Mouse (Mus musculus) small intestine, adult 2 months (tissue): Measurements from ENCODE around the gene Gm2663.

ENCODE experiments used
- CTCF ChIP-seq: fragments of 200-500 bp; IDR thresholded peaks from 2 replicates; pipeline ENCODE4 v1.5.1; 2012; ENCODE audit warnings: low read depth, mild to moderate bottlenecking, control low read depth, inconsistent platforms, low read length, moderate library complexity, mixed read lengths; ENCODE audit not compliant: insufficient replicate concordance, insufficient read length; ENCODE audit errors: extremely low read depth
- POLR2A ChIP-seq: fragments of 200-500 bp; IDR thresholded peaks from 2 replicates; pipeline ENCODE4 v1.6.1; 2012; ENCODE audit warnings: low read depth, mild to moderate bottlenecking, control low read depth, inconsistent platforms, low read length, moderate library complexity

- no peak for TF ChIP-seq POLR2A
- TF ChIP-seq CTCF, result no peak
These were observed 47.3 kb upstream of the Gm2663 start for GRCm38 (mm10) chr6:41046553-41046952.
